29 mouse cellular contexts compared by ENCODE assay signal in genomic region chr4:46759838-46760237, GRCm38 (mm10).
DNase-seq lines count a peak whose midpoint lies in the region; TF ChIP-seq lines count a peak whose summit lies in the region.
"Had no signal": no experiment of that assay in that cellular context is flagged by ENCODE, and none has a peak within 500 bp of the region (broad histone marks: within the 10 kb centered on the region; RNA-seq: fewer than 3 reads in every experiment).

No protein-coding gene starts in this region.

- no peak for TF ChIP-seq CTCF in layer of hippocampus, adult 2 months (conservative IDR thresholded peaks at IDR 0.05)

- peak overlapping the region; percentile 36; the same call in 1 of the 2 replicates for H3K27ac ChIP-seq in layer of hippocampus, adult 2 months
- H3K27ac ChIP-seq: embryonic facial prominence, embryonic 13.5 days; forebrain, embryonic 10.5 days; forebrain, embryonic 15.5 days; gastrocnemius, adult 2 months; heart, adult 2 months; hindbrain, embryonic 15.5 days; kidney, embryonic 15.5 days; liver, embryonic 15.5 days; midbrain, embryonic 10.5 days; midbrain, embryonic 15.5 days; neural tube, embryonic 15.5 days had no signal

- no peak for DNase-seq in layer of hippocampus, adult 2 months (ENCODE audit: low spot score in 2 of 2)
- DNase-seq in layer of hippocampus, adult 11-12 months (ENCODE audit: low spot score), result no peak
- DNase-seq in cerebellum, adult 18-20 months, result peak; percentile 55 to 66
- DNase-seq in cerebellum, postnatal 10 days, result peak; percentile 49 to 66
- no peak for DNase-seq in thymus, postnatal 4 days
- no peak for DNase-seq in frontal cortex, postnatal 36 days (ENCODE audit: low spot score in 2 of 2)
- no peak for DNase-seq in urinary bladder, adult 2 months (ENCODE audit: low spot score)
- DNase-seq: adrenal gland, postnatal 14 days; gastrocnemius, adult 2 months; heart, adult 2 months; heart, postnatal 4 days; kidney, adult 18-20 months; layer of hippocampus, postnatal 36 days; liver; lung, embryonic 14.5 days; lung, postnatal 14 days; retina, postnatal 1 day; right cerebral cortex, postnatal 14 days; thymus, postnatal 14 days had no signal

- no peak overlapping the region for H3K4me3 ChIP-seq in layer of hippocampus, adult 2 months
- H3K4me3 ChIP-seq: embryonic facial prominence, embryonic 13.5 days; forebrain, embryonic 10.5 days; forebrain, embryonic 15.5 days; gastrocnemius, adult 2 months; heart, adult 2 months; heart, embryonic 12.5 days; hindbrain, embryonic 15.5 days; kidney, embryonic 15.5 days; liver, embryonic 15.5 days; midbrain, embryonic 10.5 days; midbrain, embryonic 15.5 days; neural tube, embryonic 15.5 days had no signal

Comparison
In these comparisons a context has a peak if more than half of its experiments do, and no peak if none do; other contexts are left out.
1. DNase-seq: peak in cerebellum, adult 18-20 months (2 of 2) and cerebellum, postnatal 10 days (2 of 2); none in layer of hippocampus, adult 2 months (0 of 2), layer of hippocampus, adult 11-12 months (single experiment), thymus, postnatal 4 days (single experiment), frontal cortex, postnatal 36 days (0 of 2) and urinary bladder, adult 2 months (single experiment).